In the genomic region with DNA sequence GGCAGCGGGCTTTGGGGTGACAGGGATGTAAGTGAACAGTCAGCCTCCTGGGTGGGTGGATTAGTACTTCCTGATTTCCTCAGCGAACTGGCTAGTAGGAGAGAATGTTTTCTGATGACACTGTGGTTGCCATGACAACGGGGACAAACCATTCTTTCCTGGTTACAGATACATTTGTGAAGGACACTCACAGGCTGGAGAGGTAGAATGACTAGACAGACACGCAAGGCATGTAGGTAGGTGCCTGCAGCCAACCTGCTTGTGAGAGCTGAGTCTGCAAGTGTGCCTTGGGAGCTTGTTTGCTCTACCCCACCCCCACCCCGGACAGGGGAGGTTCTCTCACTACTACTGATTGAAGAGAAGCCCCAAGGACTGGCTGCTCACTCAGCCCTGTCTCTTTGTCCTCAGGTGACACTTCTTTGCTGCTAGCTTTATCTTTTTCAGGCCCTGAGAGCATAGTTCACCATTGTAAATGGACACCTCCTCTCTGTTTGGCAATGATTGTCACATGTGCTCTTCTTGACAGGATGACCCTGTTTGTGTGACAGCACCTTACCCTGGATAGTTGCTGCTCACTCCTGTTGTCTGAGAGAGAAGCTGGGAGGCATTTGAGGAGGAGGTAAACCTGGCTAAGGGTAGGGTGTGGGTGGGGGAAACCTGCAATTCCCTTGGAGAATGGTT, we compare ENCODE assay signal across 15 mouse cellular contexts. TPM values are rescaled to one million over a fixed set of nuclear protein-coding genes. Genes with fewer than 3 reads are reported as not detected.
DNase-seq lines count a peak whose midpoint lies in the region; ATAC-seq and TF ChIP-seq lines count a peak whose summit lies in the region.
"Not testable (repeated sequence)": the region's sequence is repeated elsewhere in the genome, so short reads cannot be mapped to it uniquely, and the experiment has no call there.
"Had no signal": no experiment of that assay in that cellular context is flagged by ENCODE, and none has a peak within 500 bp of the region (broad histone marks: within the 10 kb centered on the region; RNA-seq: fewer than 3 reads in every experiment).

A gene (plus strand): TSS at position 355 of the 681 bp plus-strand sequence.

- not testable (repeated sequence) for H3K9me3 ChIP-seq in forebrain, embryonic 13.5 days (replicated peaks); intestine, embryonic 15.5 days; liver, postnatal 0 days (ENCODE audit: low read length); midbrain, embryonic 13.5 days

- H3K9ac ChIP-seq in forebrain, embryonic 13.5 days; intestine, embryonic 15.5 days; liver, postnatal 0 days (replicated peaks); midbrain, embryonic 13.5 days (replicated peaks): not testable (repeated sequence)

- not testable (repeated sequence) for TF ChIP-seq CTCF in liver, postnatal 0 days (IDR thresholded peaks at IDR 0.05; ENCODE audit: low read depth)

- DNase-seq in adrenal gland, postnatal 10 days, result peak; percentile 15
- peak; percentile 79 for DNase-seq in layer of hippocampus, adult 9-11 months
- DNase-seq in liver, postnatal 0 days, result not testable (repeated sequence)
- DNase-seq in right cerebral cortex, postnatal 4 days, result peak; percentile 13

- not testable (repeated sequence) for H3K4me3 ChIP-seq in forebrain, embryonic 13.5 days; intestine, embryonic 15.5 days (replicated peaks); liver, postnatal 0 days (ENCODE audit: low read depth, low read length); midbrain, embryonic 13.5 days (replicated peaks)

- not testable (repeated sequence) for H3K4me2 ChIP-seq in forebrain, embryonic 13.5 days; intestine, embryonic 15.5 days (replicated peaks); liver, postnatal 0 days (ENCODE audit: low read depth, low read length); midbrain, embryonic 13.5 days (replicated peaks)

- WGBS in forebrain, embryonic 13.5 days, result 52% methylated on average over 4 of the region's 5 CpGs
- 50% methylated on average over 4 of the region's 5 CpGs for WGBS in intestine, embryonic 15.5 days
- 49% methylated on average over 2 of the region's 5 CpGs for WGBS in liver, postnatal 0 days (ENCODE audit: insufficient replicate concordance)
- 40% methylated on average over 3 of the region's 5 CpGs for WGBS in midbrain, embryonic 13.5 days

- peak; percentile 43 for ATAC-seq in forebrain, embryonic 13.5 days
- ATAC-seq in granulocyte monocyte progenitor cell, adult 5-6 weeks (replicated peaks; ENCODE audit: poor library complexity, severe bottlenecking), result peak; percentile 92
- peak; percentile 71 for ATAC-seq in intestine, embryonic 15.5 days
- ATAC-seq in liver, postnatal 0 days, result peak; percentile 82
- peak; percentile 85 for ATAC-seq in midbrain, embryonic 13.5 days

- H3K36me3 ChIP-seq in forebrain, embryonic 13.5 days (ENCODE audit: poor library complexity, severe bottlenecking); intestine, embryonic 15.5 days; liver, postnatal 0 days (replicated peaks; ENCODE audit: insufficient read depth, low read length); midbrain, embryonic 13.5 days: not testable (repeated sequence)

- H3K27me3 ChIP-seq in forebrain, embryonic 13.5 days; intestine, embryonic 15.5 days (replicated peaks); liver, postnatal 0 days (ENCODE audit: insufficient read depth, low read length); midbrain, embryonic 13.5 days: not testable (repeated sequence)

- H3K4me1 ChIP-seq in forebrain, embryonic 13.5 days; intestine, embryonic 15.5 days (replicated peaks); liver, postnatal 0 days (ENCODE audit: insufficient read depth); midbrain, embryonic 13.5 days (replicated peaks): not testable (repeated sequence)

- not testable (repeated sequence) for H3K27ac ChIP-seq in forebrain, embryonic 13.5 days; intestine, embryonic 15.5 days; liver, postnatal 0 days (ENCODE audit: low read depth); midbrain, embryonic 13.5 days

- TF ChIP-seq EP300 in liver, postnatal 0 days (IDR thresholded peaks at IDR 0.05; ENCODE audit: low read depth), result not testable (repeated sequence)

RNA-seq across cellular contexts. Expression of the gene that starts here (rescaled TPM):
- under 1 TPM in 1 of 2 experiments, not detected in 1; 0.24 TPM for total RNA-seq in adrenal gland, postnatal 10 days (2021)
- 0.13 and 0.25 TPM in 2 replicates for polyA plus RNA-seq in forebrain, embryonic 13.5 days (2015; fragmentation: Nextera tagmentation; extraction: Ambion mirVana)
- not detected in 2 replicates for total RNA-seq in granulocyte monocyte progenitor cell, adult 5-6 weeks (2014; fragmentation: Nextera tagmentation)
- not detected in 2 replicates for total RNA-seq in granulocyte monocyte progenitor cell, adult 5-6 weeks (2017)
- polyA plus RNA-seq in intestine, embryonic 15.5 days (2015; fragmentation: Nextera tagmentation; extraction: Ambion mirVana), result not detected in 2 replicates
- not detected in 2 replicates for polyA plus RNA-seq in liver, postnatal 0 days (2015; fragmentation: Nextera tagmentation; extraction: Ambion mirVana)
- 0.06 and 0.12 TPM in 2 replicates for polyA plus RNA-seq in midbrain, embryonic 13.5 days (2015; fragmentation: Nextera tagmentation; extraction: Ambion mirVana)
- total RNA-seq: adrenal gland, adult 8-10 months; monocyte, adult 5-6 weeks had no signal
- polyA plus RNA-seq: cerebellum, adult 2 months; kidney, embryonic 14.5 days; limb, embryonic 10.5 days; liver, embryonic 16.5 days; stomach, postnatal 0 days had no signal

Comparison
In these comparisons a context has a peak if more than half of its experiments do, and no peak if none do; other contexts are left out.
1. Peak in DNase-seq in adrenal gland, postnatal 10 days; RNA of the gene not detected or under 1 TPM.
2. Peak in ATAC-seq in forebrain, embryonic 13.5 days; RNA of the gene not detected or under 1 TPM.
3. Peak in ATAC-seq in granulocyte monocyte progenitor cell, adult 5-6 weeks; RNA of the gene not detected or under 1 TPM.
4. Peak in ATAC-seq in intestine, embryonic 15.5 days; RNA of the gene not detected or under 1 TPM.
5. Peak in ATAC-seq in liver, postnatal 0 days; RNA of the gene not detected or under 1 TPM.
6. Peak in ATAC-seq in midbrain, embryonic 13.5 days; RNA of the gene not detected or under 1 TPM.